Mouse (Mus musculus) forebrain, postnatal 0 days (tissue): ENCODE measurements around the gene Atoh8. TPM values are rescaled to one million over a fixed set of nuclear protein-coding genes. Genes with fewer than 3 reads are reported as not detected.

Experiments
- ATAC-seq: fragments of 200-750 bp; cut with Nextera tagmentation; 2 replicates; pipeline ENCODE4 v1.8.0; 2017; ENCODE audit warnings: mild to moderate bottlenecking, moderate library complexity
- DNase-seq: peaks from one replicate; pipeline ENCODE4 v3.0.0-alpha.2; 2015
- H3K27ac ChIP-seq: fragments of 300-500 bp; sonication (generic); 2 replicates; pipeline ENCODE4 v1.5.1; 2014; ENCODE audit warnings: low read depth, mild to moderate bottlenecking, antibody characterized with exemption, low read length, moderate library complexity, mixed read lengths
- H3K27me3 ChIP-seq: fragments of 300-500 bp; sonication (generic); 2 replicates; pipeline ENCODE4 v1.6.1; 2014; ENCODE audit warnings: mild to moderate bottlenecking, low read length, mixed read lengths; ENCODE audit not compliant: insufficient read depth
- H3K36me3 ChIP-seq: fragments of 300-500 bp; sonication (generic); 2 replicates; pipeline ENCODE4 v1.6.1; 2014; ENCODE audit warnings: mild to moderate bottlenecking, moderate library complexity; ENCODE audit not compliant: insufficient read depth
- H3K4me1 ChIP-seq: fragments of 300-500 bp; sonication (generic); 2 replicates; pipeline ENCODE4 v1.6.1; 2014; ENCODE audit warnings: antibody characterized with exemption; ENCODE audit not compliant: insufficient read depth
- H3K4me2 ChIP-seq: fragments of 300-500 bp; sonication (generic); 2 replicates; pipeline ENCODE4 v1.6.1; 2014; ENCODE audit warnings: low read depth, mild to moderate bottlenecking, moderate library complexity
- H3K4me3 ChIP-seq: fragments of 300-500 bp; sonication (generic); 2 replicates; pipeline ENCODE4 v1.5.1; 2014; ENCODE audit warnings: low read depth, low read length, mixed read lengths
- H3K9ac ChIP-seq: fragments of 300-500 bp; sonication (generic); 2 replicates; pipeline ENCODE4 v1.6.1; 2014; ENCODE audit warnings: mild to moderate bottlenecking
- H3K9me3 ChIP-seq: fragments of 300-500 bp; sonication (generic); 2 replicates; pipeline ENCODE4 v1.6.1; 2016; ENCODE audit warnings: low read length
- CTCF ChIP-seq: sonication (generic); IDR thresholded peaks from 2 replicates; pipeline ENCODE4 v1.5.1; 2016; ENCODE audit warnings: antibody characterized with exemption, control low read depth, low read depth
- WGBS: fragments of 180-500 bp; shearing (Covaris S2); extraction: QIAGEN DNeasy Blood & Tissue Kit; methylation state at CpG from one replicate; pipeline ENCODE4 v1.1.7; 2014; 5-methylcytosine and 5-hydroxymethylcytosine counted together
- polyA plus RNA-seq: library from polyadenylated mRNA; unstranded; fragments of >200 nt; fragmentation: Nextera tagmentation; extraction: Ambion mirVana; gene quantifications from 2 replicates; pipeline ENCODE4 v1.2.1, GENCODE M21; 2015
- total RNA-seq: library from RNA; depleted of rRNA; stranded (reverse); fragments of >200 nt; gene quantifications from 2 replicates; pipeline ENCODE4 v1.2.3, GENCODE M21; 2014

The Atoh8 gene
- total and polyA plus RNA-seq, 2 experiments from 2014 or later = 3.9 to 6.9 TPM

DNA sequence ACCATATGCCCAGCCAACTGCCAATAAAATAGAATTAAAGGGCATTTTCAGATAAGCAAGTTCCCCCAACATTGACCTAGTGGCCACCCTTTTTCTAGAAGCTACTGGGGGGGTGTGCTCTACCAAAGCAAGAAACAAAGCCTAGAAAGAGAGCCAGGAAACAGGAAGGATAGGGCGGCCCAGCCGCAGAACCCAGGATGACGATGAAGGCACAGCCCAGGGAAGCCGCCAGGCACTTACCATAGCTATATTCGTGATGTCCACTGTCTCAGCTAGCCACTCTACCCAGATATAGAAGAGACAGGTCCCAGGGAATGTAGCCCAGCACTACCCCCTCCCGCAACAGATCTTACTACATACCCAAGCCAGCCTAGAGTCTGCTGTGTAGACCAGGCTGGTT is 30.3 kb upstream of the Atoh8 start:
- no peaks in the 10 kb centered on the region for H3K9me3 ChIP-seq
- H3K27ac ChIP-seq = no peak overlapping the region
- no peaks in the 10 kb centered on the region for H3K36me3 ChIP-seq
- peaks cover 3% of the 10 kb centered on the region; the same call in 1 of the 2 replicates for H3K4me1 ChIP-seq
- no peak for TF ChIP-seq CTCF
- no peak overlapping the region for H3K4me2 ChIP-seq
- no peak for ATAC-seq
- 79% methylated on average over 6 of the region's 6 CpGs for WGBS
- no peak for DNase-seq
- no peaks in the 10 kb centered on the region for H3K27me3 ChIP-seq
- H3K4me3 ChIP-seq = no peak overlapping the region
- no peak overlapping the region for H3K9ac ChIP-seq

DNA sequence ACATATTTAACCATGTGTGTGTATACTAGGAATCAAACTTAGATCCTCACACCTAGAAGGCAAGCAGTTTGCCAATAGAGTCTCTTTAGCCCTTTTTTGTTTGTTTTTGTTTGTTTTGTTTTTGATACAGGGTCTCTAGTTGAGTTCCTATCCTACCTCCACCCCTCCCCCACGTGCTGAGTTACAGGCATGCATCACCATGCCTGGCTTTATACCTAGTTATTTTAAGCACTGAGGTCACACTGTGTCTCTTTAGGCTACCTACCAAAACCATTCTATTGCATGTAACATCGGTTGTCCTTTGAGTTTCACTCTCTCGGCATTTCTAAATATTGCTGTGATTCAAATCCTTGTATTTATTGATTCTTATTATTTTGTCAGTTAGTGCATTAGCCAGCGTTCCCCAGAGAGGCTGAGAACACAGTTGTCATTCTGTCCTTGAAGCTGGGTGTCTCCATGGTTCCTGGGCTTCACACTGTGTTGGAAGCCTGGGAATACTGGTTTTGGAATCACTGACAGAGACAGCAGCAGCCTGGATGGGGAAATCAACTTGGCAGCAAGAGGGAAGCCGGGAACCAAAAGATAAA is 28.4 kb upstream of the Atoh8 start:
- WGBS = 61% methylated on average over 5 of the region's 5 CpGs
- H3K27me3 ChIP-seq = no peaks in the 10 kb centered on the region
- no peak for DNase-seq

DNA sequence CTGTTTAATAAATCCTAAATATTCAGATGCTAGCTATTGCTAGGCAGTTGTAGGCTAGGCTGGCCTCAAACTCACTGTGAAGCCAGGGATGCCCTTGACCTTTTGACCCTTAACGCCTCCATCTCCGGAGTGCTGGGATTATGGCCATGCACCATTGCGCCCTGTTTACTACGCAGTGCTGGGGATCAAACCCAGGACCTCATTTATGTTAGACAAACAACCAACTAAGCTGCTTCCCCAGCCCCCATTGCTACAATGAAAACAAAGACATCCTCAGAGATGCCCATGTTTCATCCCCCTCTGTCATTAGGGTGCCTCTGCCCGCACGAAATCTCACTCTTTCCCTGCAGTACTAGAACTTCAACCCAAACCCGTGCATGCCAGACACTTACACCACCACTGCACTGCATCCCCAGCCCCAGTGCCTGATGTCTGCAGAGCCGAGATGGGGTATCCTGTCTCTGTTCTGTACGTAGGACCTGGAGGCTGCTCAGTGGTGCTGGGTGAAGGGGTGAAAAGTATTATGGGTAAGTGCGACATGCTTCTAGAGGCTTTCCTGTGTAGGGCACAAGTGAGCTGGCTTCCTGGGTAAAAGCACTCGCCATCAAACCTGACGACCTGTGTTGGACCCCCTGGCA is 26.4 kb upstream of the Atoh8 start:
- H3K4me2 ChIP-seq = no peak overlapping the region
- H3K27me3 ChIP-seq = no peaks in the 10 kb centered on the region
- ATAC-seq (no peak), DNase-seq (no peak)
- H3K9ac ChIP-seq = no peak overlapping the region
- no peaks in the 10 kb centered on the region for H3K9me3 ChIP-seq
- H3K4me3 ChIP-seq = no peak overlapping the region
- H3K27ac ChIP-seq = no peak overlapping the region
- WGBS = 81% methylated on average over 12 of the region's 12 CpGs
- no peak for TF ChIP-seq CTCF
- no peaks in the 10 kb centered on the region for H3K36me3 ChIP-seq
- H3K4me1 ChIP-seq = no peaks in the 10 kb centered on the region

More for the DNA sequence above, 28.4 kb upstream of the Atoh8 start:
- Histone ChIP-seq H3K9me3 (no peaks in the 10 kb centered on the region), H3K36me3 (no peaks in the 10 kb centered on the region), H3K9ac (no peak overlapping the region), H3K4me3 (no peak overlapping the region), H3K4me1 (no peaks in the 10 kb centered on the region), H3K4me2 (no peak overlapping the region), H3K27ac (no peak overlapping the region)
- ATAC-seq = no peak
- no peak for TF ChIP-seq CTCF

DNA sequence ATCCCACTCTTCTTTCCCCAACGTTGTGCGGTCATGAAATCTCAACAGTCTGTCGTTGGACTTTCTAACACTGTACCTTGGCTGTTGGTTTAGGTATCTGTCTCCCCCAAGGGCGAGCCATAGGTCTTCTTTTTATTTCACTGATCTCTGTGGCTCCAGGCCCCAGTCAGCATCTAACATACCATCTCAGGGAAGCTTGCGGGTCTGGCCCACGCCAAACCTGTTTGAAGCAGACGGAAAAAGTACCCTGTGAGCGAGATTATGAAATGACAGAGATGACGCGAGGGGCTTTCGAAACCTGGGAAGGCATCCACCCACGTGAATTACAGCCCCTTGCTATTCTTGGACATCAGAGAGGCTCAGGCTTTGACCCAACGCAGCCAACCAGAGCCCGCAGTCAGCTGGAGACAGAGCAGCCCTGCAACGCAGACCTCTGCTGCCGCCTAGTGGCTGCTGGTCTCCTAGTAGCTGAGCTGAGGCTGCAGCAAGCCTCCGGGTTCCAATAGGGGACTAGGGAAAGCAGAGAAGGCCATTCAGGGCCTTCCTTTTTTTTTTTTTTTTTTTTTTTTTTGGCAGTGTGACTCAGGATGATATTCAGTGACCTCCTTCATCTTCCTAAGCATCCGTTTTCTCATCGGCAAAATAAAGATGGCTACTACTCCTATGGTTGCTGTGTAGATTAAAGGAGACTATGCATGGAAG is 25.8 kb upstream of the Atoh8 start:
- ATAC-seq = peak; percentile 94
- no peak overlapping the region for H3K4me2 ChIP-seq
- 32% methylated on average over 19 of the region's 19 CpGs for WGBS

DNA sequence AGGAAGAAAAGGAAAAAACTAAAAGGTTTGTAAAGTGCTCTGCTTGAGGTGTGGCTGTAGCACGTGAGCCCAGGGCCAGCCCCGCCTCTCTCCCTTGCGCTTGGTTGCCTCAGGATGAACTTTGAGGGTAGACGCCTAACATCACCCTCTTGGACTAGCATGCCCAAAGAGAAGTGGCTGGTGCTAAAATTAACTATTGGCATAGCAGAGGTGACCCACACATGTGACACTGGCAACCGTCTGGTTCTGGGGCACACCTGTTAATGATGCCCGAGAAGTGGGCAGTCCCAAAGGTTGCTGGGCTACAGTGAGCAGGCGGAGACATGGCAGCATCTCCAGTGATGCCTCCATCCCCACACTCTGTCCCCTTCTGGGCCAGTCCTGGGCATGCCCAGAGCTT is 24.1 kb upstream of the Atoh8 start:
- no peak overlapping the region for H3K9ac ChIP-seq
- DNase-seq (no peak), ATAC-seq (no peak)
- no peaks in the 10 kb centered on the region for H3K9me3 ChIP-seq
- 72% methylated on average over 7 of the region's 7 CpGs for WGBS
- TF ChIP-seq CTCF = no peak
- no peak overlapping the region for H3K4me2 ChIP-seq
- no peaks in the 10 kb centered on the region for H3K36me3 ChIP-seq
- no peaks in the 10 kb centered on the region for H3K27me3 ChIP-seq
- H3K4me3 ChIP-seq = no peak overlapping the region
- no peaks in the 10 kb centered on the region for H3K4me1 ChIP-seq
- H3K27ac ChIP-seq = no peak overlapping the region

More for the DNA sequence above, 25.8 kb upstream of the Atoh8 start:
- H3K4me1 ChIP-seq = no peaks in the 10 kb centered on the region
- no peak overlapping the region for H3K27ac ChIP-seq
- H3K9me3 ChIP-seq = no peaks in the 10 kb centered on the region
- peak; percentile 98 for TF ChIP-seq CTCF
- no peaks in the 10 kb centered on the region for H3K36me3 ChIP-seq
- no peak overlapping the region for H3K9ac ChIP-seq
- DNase-seq = peak; percentile 92
- no peak overlapping the region for H3K4me3 ChIP-seq
- H3K27me3 ChIP-seq = no peaks in the 10 kb centered on the region

DNA sequence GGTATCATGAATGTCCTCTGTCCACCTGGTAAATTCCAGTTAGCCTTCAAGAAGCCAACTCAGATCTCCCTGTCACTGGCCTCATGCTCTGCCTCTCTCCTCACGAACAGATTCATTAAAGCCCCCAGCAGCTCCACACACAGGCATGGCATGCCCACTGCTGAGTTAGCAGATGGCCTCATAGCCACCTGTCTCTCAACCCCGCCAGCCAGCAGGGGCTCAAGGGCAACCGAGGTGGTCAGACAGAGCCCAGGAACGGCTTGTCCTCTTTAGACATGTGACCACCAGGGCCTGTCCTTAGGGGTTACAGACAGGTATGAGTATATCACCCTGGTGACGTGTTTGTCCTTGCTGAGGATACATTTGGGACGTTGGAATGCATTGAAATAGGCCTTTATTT is 19.9 kb upstream of the Atoh8 start:
- DNase-seq (no peak), ATAC-seq (no peak)
- TF ChIP-seq CTCF = no peak
- no peaks in the 10 kb centered on the region for H3K9me3 ChIP-seq
- H3K27me3 ChIP-seq = no peaks in the 10 kb centered on the region
- H3K27ac ChIP-seq = no peak overlapping the region
- no peaks in the 10 kb centered on the region for H3K4me1 ChIP-seq
- H3K4me3 ChIP-seq = no peak overlapping the region
- no peak overlapping the region for H3K4me2 ChIP-seq
- H3K9ac ChIP-seq = no peak overlapping the region
- H3K36me3 ChIP-seq = no peaks in the 10 kb centered on the region
- WGBS = 78% methylated on average over 6 of the region's 6 CpGs

DNA sequence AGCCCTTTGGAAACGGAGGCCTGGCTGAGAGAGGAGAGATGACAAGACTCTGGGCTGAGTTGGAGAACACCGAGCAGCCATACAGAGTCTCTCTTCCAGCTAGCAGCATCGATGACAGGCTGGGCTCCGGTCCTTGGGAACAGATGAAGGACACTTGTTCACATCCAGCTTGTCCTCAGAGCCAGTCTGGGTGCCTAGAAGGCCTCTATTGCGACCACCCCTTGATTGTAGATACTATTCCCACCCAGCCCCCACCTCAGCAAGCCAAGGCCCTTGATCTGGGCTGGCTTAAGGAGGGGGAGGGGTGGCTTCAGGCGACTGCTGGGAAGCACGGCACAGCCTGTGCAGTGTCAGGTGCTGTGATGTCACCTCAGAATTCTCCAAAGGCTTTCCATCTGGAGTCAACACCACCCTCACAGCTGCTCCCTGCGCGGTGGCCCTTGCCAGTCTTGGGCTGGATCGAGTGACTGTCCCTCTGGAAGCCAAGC is 19.3 kb upstream of the Atoh8 start:
- ATAC-seq (peak; percentile 71), DNase-seq (no peak)
- Histone ChIP-seq H3K27me3 (no peaks in the 10 kb centered on the region), H3K4me2 (no peak overlapping the region), H3K36me3 (no peaks in the 10 kb centered on the region), H3K9ac (no peak overlapping the region), H3K9me3 (no peaks in the 10 kb centered on the region), H3K27ac (no peak overlapping the region), H3K4me1 (no peaks in the 10 kb centered on the region), H3K4me3 (no peak overlapping the region)
- WGBS = 43% methylated on average over 10 of the region's 10 CpGs
- TF ChIP-seq CTCF = no peak
